In genomic region chr9:119340909-119341816, GRCm38 (mm10) we compare ENCODE assay signal across 1 mouse cellular context.
A peak's percentile ranks its signal among the peaks of the same experiment; 100 is the strongest.
TF ChIP-seq lines count a peak whose summit lies in the region.

Gene Myd88, minus strand, starts transcription at chr9:119341411.

TF ChIP-seq in MEL, 35 proteins besides CTCF, POLR2A, EP300 and RAD21 (continued from another document):
- TF ChIP-seq ZMIZ1 (IDR thresholded peaks at IDR 0.05; ENCODE audit: low read depth, low read length) (peak; percentile 1; the same call in 1 of the 2 replicates), MYB (IDR thresholded peaks at IDR 0.05; ENCODE audit: low read depth, low read length) (no peak), USF1 (IDR thresholded peaks at IDR 0.05; ENCODE audit: low read depth, low read length) (no peak), CHD1 (IDR thresholded peaks at IDR 0.05; ENCODE audit: low read depth, low read length) (no peak)
